Mouse (Mus musculus): ENCODE data around the gene Recql5. TPM values are rescaled to one million over a fixed set of nuclear protein-coding genes. Genes with fewer than 3 reads are reported as not detected.

The Recql5 gene
- total RNA-seq, 2 experiments from 2014 or later: 7.1 to 8.9 TPM

GRCm38 (mm10) chr11:115903384-115904230 lies 29.7 kb downstream of the Recql5 start:
- intact Hi-C loops (cut with DNase I): no loop called here
- DNase-seq: peak; percentile 56 to 63

GRCm38 (mm10) chr11:115902831-115903230 lies 30.4 kb downstream of the Recql5 start:
- intact Hi-C loops (cut with DNase I): no loop called here
- peak; percentile 68 to 74 for DNase-seq

- intact Hi-C loops (cut with DNase I): no loop called here
- peak in 1 of 2 experiments; percentile 50 for DNase-seq
Measured at GRCm38 (mm10) chr11:115902177-115902576, 31.1 kb downstream of the Recql5 start.

- intact Hi-C loops (cut with DNase I): no loop called here
- peak in 1 of 2 experiments; percentile 13 for DNase-seq
Measured at GRCm38 (mm10) chr11:115901338-115902161, 31.7 kb downstream of the Recql5 start.

- intact Hi-C loops (cut with DNase I): no loop called here
- peak in 1 of 2 experiments; percentile 30 for DNase-seq
Measured at GRCm38 (mm10) chr11:115900561-115901337, 32.5 kb downstream of the Recql5 start.

- DNase-seq: peak; percentile 59 to 73
- intact Hi-C loops (cut with DNase I): no loop called here
Measured at GRCm38 (mm10) chr11:115899486-115900266, 33.6 kb downstream of the Recql5 start, which contains the start of gene Smim5. Gene Smim5, plus strand, starts transcription at chr11:115899966.

- intact Hi-C loops (cut with DNase I): no loop called here
- DNase-seq: peak; percentile 52 to 72
Measured at GRCm38 (mm10) chr11:115898886-115899285, 34.4 kb downstream of the Recql5 start.

- no peak for DNase-seq
- intact Hi-C loops (cut with DNase I): no loop called here
Measured at GRCm38 (mm10) chr11:115898446-115898845, 34.8 kb downstream of the Recql5 start.

GRCm38 (mm10) chr11:115894755-115895520 lies 38.3 kb downstream of the Recql5 start:
- peak in 1 of 2 experiments; percentile 58 for DNase-seq
- intact Hi-C loops (cut with DNase I): loop anchor here (2.0 kb wide), 1 partner anchor 24 kb away; no protein-coding TSS in a partner anchor

GRCm38 (mm10) chr11:115893071-115893470 lies 40.2 kb downstream of the Recql5 start:
- no peak for DNase-seq
- intact Hi-C loops (cut with DNase I): no loop called here

GRCm38 (mm10) chr11:115892213-115892612 lies 41.1 kb downstream of the Recql5 start:
- DNase-seq: no peak
- intact Hi-C loops (cut with DNase I): no loop called here

- no peak for DNase-seq
- intact Hi-C loops (cut with DNase I): no loop called here
Measured at GRCm38 (mm10) chr11:115889159-115889558, 44.1 kb downstream of the Recql5 start.

GRCm38 (mm10) chr11:115888020-115888419 lies 45.3 kb downstream of the Recql5 start:
- DNase-seq: no peak
- intact Hi-C loops (cut with DNase I): no loop called here

- DNase-seq: no peak
- intact Hi-C loops (cut with DNase I): no loop called here
Measured at GRCm38 (mm10) chr11:115886446-115886845, 46.8 kb downstream of the Recql5 start.

GRCm38 (mm10) chr11:115885281-115885680 lies 48.0 kb downstream of the Recql5 start:
- intact Hi-C loops (cut with DNase I): no loop called here
- DNase-seq: no peak

- no peak for DNase-seq
- intact Hi-C loops (cut with DNase I): no loop called here
Measured at GRCm38 (mm10) chr11:115884361-115884760, 48.9 kb downstream of the Recql5 start.

GRCm38 (mm10) chr11:115883251-115883650 lies 50.0 kb downstream of the Recql5 start:
- DNase-seq: no peak
- intact Hi-C loops (cut with DNase I): no loop called here

GRCm38 (mm10) chr11:115881002-115881401 lies 52.3 kb downstream of the Recql5 start:
- intact Hi-C loops (cut with DNase I): no loop called here
- DNase-seq: peak in 1 of 2 experiments; percentile 30

GRCm38 (mm10) chr11:115878071-115878470 lies 55.2 kb downstream of the Recql5 start:
- DNase-seq: no peak
- intact Hi-C loops (cut with DNase I): no loop called here

Measured in heart, postnatal 14 days (tissue).